Comparison of ENCODE assay signal across 25 mouse cellular contexts in the genomic region with DNA sequence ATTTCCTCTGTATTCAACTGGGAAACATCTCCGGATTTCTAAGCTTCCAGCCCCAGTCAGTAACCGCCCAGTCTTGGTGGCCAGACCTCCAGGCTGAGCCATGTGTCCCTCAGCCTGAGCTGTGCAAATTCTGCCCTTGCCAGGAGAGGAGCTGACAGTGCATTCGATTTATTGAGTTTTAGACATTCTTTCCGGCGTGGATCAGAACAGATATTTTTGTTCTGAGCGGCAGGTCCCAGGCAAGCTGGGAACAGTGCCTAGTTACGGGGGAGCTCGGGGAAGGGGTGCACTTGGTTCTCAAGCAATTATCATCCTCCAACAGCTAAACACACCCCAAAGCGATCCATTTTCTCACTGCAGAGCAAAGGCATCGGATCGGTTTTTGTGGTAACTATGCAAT. TPM values are rescaled to one million over a fixed set of nuclear protein-coding genes. Genes with fewer than 3 reads are reported as not detected.
A peak's percentile ranks its signal among the peaks of the same experiment; 100 is the strongest.
DNase-seq lines count a peak whose midpoint lies in the region.
"Had no signal": no experiment of that assay in that cellular context is flagged by ENCODE, and none has a peak within 500 bp of the region (broad histone marks: within the 10 kb centered on the region; RNA-seq: fewer than 3 reads in every experiment).

No protein-coding gene starts in this region.

- peak; percentile 23 for DNase-seq in layer of hippocampus, adult 11-12 months (ENCODE audit: low spot score)
- no peak for DNase-seq in layer of hippocampus, adult 9-10 months (ENCODE audit: low spot score)
- DNase-seq in adrenal gland, adult 2 months, result peak; percentile 67
- DNase-seq in adrenal gland, postnatal 14 days, result peak; percentile 65
- peak; percentile 21 to 23 for DNase-seq in layer of hippocampus, postnatal 10 days (ENCODE audit: low spot score in 2 of 2)
- DNase-seq in urinary bladder, adult 18-20 months (ENCODE audit: low spot score in 2 of 2), result no peak
- DNase-seq in MN1 (ENCODE audit: low spot score), result no peak
- DNase-seq: B cell, adult 2 months; cerebellum, adult 2 months; kidney, adult 18-20 months; retina, postnatal 1 day; thymus, postnatal 4 days had no signal

RNA-seq across cellular contexts. Expression of a gene that starts 9.2 kb away (rescaled TPM):
- total RNA-seq in adrenal gland, adult 2 months (2021), result 1,000 to 10,000 TPM in 1 of 2 experiments, 100 to 1,000 TPM in 1; 919 to 1,359 TPM
- polyA plus RNA-seq in adrenal gland, adult 2 months (2012; rRNA removed), result 84.6 and 134 TPM in 2 replicates
- total RNA-seq in adrenal gland, postnatal 14 days (2021), result 1,355 and 1,486 TPM in 2 replicates
- total RNA-seq in layer of hippocampus, postnatal 10 days (2021), result not detected
- total RNA-seq: common myeloid progenitor, adult 5-6 weeks; hematopoietic stem cell, adult 5-6 weeks; layer of hippocampus, postnatal 25 days; monocyte, adult 5-6 weeks had no signal
- polyA plus RNA-seq: cerebellum, adult 2 months; embryonic facial prominence, embryonic 12.5 days; forebrain, embryonic 14.5 days; hindbrain, postnatal 0 days; lung, embryonic 16.5 days; midbrain, embryonic 12.5 days; neural tube, embryonic 11.5 days had no signal

RNA-seq across cellular contexts. Expression of a gene that starts 24.3 kb away (rescaled TPM):
- under 1 TPM; 0.10 to 0.12 TPM for total RNA-seq in adrenal gland, adult 2 months (2021)
- not detected in 2 replicates for polyA plus RNA-seq in adrenal gland, adult 2 months (2012; rRNA removed)
- 0.15 TPM in 2 replicates for total RNA-seq in adrenal gland, postnatal 14 days (2021)
- total RNA-seq in layer of hippocampus, postnatal 10 days (2021), result not detected
- total RNA-seq: adrenal gland, adult 18-20 months; common myeloid progenitor, adult 5-6 weeks; hematopoietic stem cell, adult 5-6 weeks; hindbrain, postnatal 0 days; layer of hippocampus, postnatal 25 days; monocyte, adult 5-6 weeks had no signal
- polyA plus RNA-seq: cerebellum, adult 2 months; erythroblast, embryonic 14.5 days; forebrain, embryonic 14.5 days; hindbrain, postnatal 0 days; kidney, postnatal 0 days; midbrain, embryonic 12.5 days; neural tube, embryonic 11.5 days had no signal

Comparison
In these comparisons a context has a peak if more than half of its experiments do, and no peak if none do; other contexts are left out.
1. DNase-seq: peak in layer of hippocampus, adult 11-12 months (single experiment), adrenal gland, adult 2 months (single experiment), adrenal gland, postnatal 14 days (single experiment) and layer of hippocampus, postnatal 10 days (2 of 2); none in layer of hippocampus, adult 9-10 months (single experiment), urinary bladder, adult 18-20 months (0 of 2) and MN1 (single experiment).
2. RNA of a gene that starts 9.2 kb away (total RNA-seq): 919 to 1,359 TPM in adrenal gland, adult 2 months and 1,355 to 1,486 TPM in adrenal gland, postnatal 14 days; not detected in layer of hippocampus, postnatal 10 days; every median in the first group is over 100 times any median in the second.